Mouse (Mus musculus): ENCODE data around the gene Phactr4. TPM values are rescaled to one million over a fixed set of nuclear protein-coding genes. Genes with fewer than 3 reads are reported as not detected.
A peak's percentile ranks its signal among the peaks of the same experiment; 100 is the strongest.

Gene Phactr4
- total and polyA plus RNA-seq, 3 experiments = 0.95 to 9.6 (median 1.4) TPM

GRCm38 (mm10) chr4:132329115-132329834 is 93.0 kb downstream of the Phactr4 start, which contains the start of gene Trnau1ap (continued):
- TF ChIP-seq GABPA (IDR thresholded peaks at IDR 0.05; ENCODE audit: insufficient replicate concordance, low read depth, low read length) = no peak
- TF ChIP-seq USF2 (conservative IDR thresholded peaks at IDR 0.05; ENCODE audit: low read depth, low read length) = no peak
- no peak for TF ChIP-seq MAFK (IDR thresholded peaks at IDR 0.05; ENCODE audit: insufficient replicate concordance, low read length)
- TF ChIP-seq IRF4 (IDR thresholded peaks at IDR 0.05; ENCODE audit: low read depth, low read length) = peak; percentile 61
- peak; percentile 87 for TF ChIP-seq MAX (IDR thresholded peaks at IDR 0.05; ENCODE audit: low read length)
- TF ChIP-seq PAX5 (IDR thresholded peaks at IDR 0.05; ENCODE audit: low read length) = no peak
- TF ChIP-seq SIN3A (IDR thresholded peaks at IDR 0.05; ENCODE audit: low read length) = peak; percentile 95
- no peak for TF ChIP-seq JUN (IDR thresholded peaks at IDR 0.05; ENCODE audit: insufficient read depth, low read depth, low read length)

- peaks cover 37 to 60% of the 10 kb centered on the region in 2 experiments for H3K36me3 ChIP-seq (replicated peaks in 1 of 2; ENCODE audit: control insufficient read depth in 1 of 2, insufficient read depth in 1 of 2, low read length in 1 of 2)
- peak overlapping the region; percentile 62 to 82 (median 78) for H3K4me3 ChIP-seq (replicated peaks in 1 of 3; ENCODE audit: low read depth in 2 of 3, low read length in 2 of 3, poor library complexity in 1 of 3)
- dilution Hi-C loops (cut with MboI; ENCODE audit: extremely low pct_ligation_motif_present, extremely low pct_unique_long_range_greater_than_20kb, low sequenced_read_pairs) = no loop called here
- H3K9ac ChIP-seq (ENCODE audit: insufficient read depth, low read depth) = peak overlapping the region; percentile 71
- H3K27me3 ChIP-seq (replicated peaks) = no peaks in the 10 kb centered on the region
- no peak overlapping the region for H3K27ac ChIP-seq (ENCODE audit: insufficient read depth, low read depth)
- peak; percentile 53; the same call in 1 of the 2 replicates for TF ChIP-seq MAX (IDR thresholded peaks at IDR 0.05; ENCODE audit: low read length)
- peak; percentile 46 for TF ChIP-seq HCFC1 (IDR thresholded peaks at IDR 0.05; ENCODE audit: low read depth, low read length)
- TF ChIP-seq BHLHE40 (IDR thresholded peaks at IDR 0.05; ENCODE audit: low read depth, low read length) = no peak
- no peak for TF ChIP-seq ETS1 (conservative IDR thresholded peaks at IDR 0.05; ENCODE audit: low read depth, low read length)
- no peak for TF ChIP-seq MXI1 (IDR thresholded peaks at IDR 0.05; ENCODE audit: low read depth, low read length)
- in situ Hi-C loops (cut with MboI; ENCODE audit: low pct_ligation_motif_present, low pct_unique_long_range_greater_than_20kb, low sequenced_read_pairs) = no loop called here
- DNase-seq (ENCODE audit: extremely low read depth) = no peak
- peak overlapping the region; percentile 98 for H3K4me2 ChIP-seq (ENCODE audit: insufficient read depth, low read depth, poor library complexity, severe bottlenecking)
- no peaks in the 10 kb centered on the region for H3K9me3 ChIP-seq (replicated peaks; ENCODE audit: low read length)
- H3K4me1 ChIP-seq (ENCODE audit: control insufficient read depth in 1 of 2, insufficient read depth in 2 of 2) = peaks cover 0 to 7% of the 10 kb centered on the region in 2 experiments; a peak in 2 of 4 replicates
- peaks cover 7% of the 10 kb centered on the region for H3K79me2 ChIP-seq (replicated peaks; ENCODE audit: control insufficient read depth, extremely low read depth, insufficient read depth, poor library complexity, severe bottlenecking)
Measured at GRCm38 (mm10) chr4:132328391-132328982, 93.8 kb downstream of the Phactr4 start.

DNA sequence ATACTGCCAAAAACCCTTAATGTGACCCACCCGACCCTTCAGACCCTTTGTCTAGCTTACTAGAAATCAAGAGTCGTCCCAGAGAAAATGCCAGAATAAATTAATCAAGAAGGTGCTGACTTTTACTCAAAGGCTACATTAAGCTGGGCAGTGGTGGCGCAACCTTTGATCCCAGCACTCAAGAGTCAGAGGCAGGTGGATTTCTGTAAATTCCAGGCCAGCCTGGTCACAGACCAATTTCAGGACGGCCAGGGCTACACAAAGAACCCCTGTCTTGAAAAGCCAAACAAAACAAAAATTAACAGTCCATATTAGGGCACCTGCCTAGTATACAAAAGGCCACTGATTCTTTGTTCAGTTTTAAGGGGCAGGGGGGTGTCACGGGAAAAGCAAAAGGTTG is 95.8 kb downstream of the Phactr4 start:
- dilution Hi-C loops (cut with MboI; ENCODE audit: extremely low pct_ligation_motif_present, extremely low pct_unique_long_range_greater_than_20kb, low sequenced_read_pairs) (no loop called here), in situ Hi-C loops (cut with MboI; ENCODE audit: low pct_ligation_motif_present, low pct_unique_long_range_greater_than_20kb, low sequenced_read_pairs) (no loop called here)
- Histone ChIP-seq H3K27ac (ENCODE audit: insufficient read depth, low read depth) (no peak overlapping the region), H3K4me2 (ENCODE audit: insufficient read depth, low read depth, poor library complexity, severe bottlenecking) (no peak overlapping the region), H3K79me2 (replicated peaks; ENCODE audit: control insufficient read depth, extremely low read depth, insufficient read depth, poor library complexity, severe bottlenecking) (peaks cover 7% of the 10 kb centered on the region), H3K9me3 (replicated peaks; ENCODE audit: low read length) (no peaks in the 10 kb centered on the region), H3K27me3 (replicated peaks) (no peaks in the 10 kb centered on the region), H3K9ac (ENCODE audit: insufficient read depth, low read depth) (no peak overlapping the region), H3K4me1 (ENCODE audit: control insufficient read depth in 1 of 2, insufficient read depth in 2 of 2) (peaks cover 0 to 7% of the 10 kb centered on the region in 2 experiments; a peak in 2 of 4 replicates), H3K4me3 (replicated peaks in 1 of 3; ENCODE audit: low read depth in 2 of 3, low read length in 2 of 3, poor library complexity in 1 of 3) (no peak overlapping the region), H3K36me3 (replicated peaks in 1 of 2; ENCODE audit: control insufficient read depth in 1 of 2, insufficient read depth in 1 of 2, low read length in 1 of 2) (peaks cover 33 to 57% of the 10 kb centered on the region in 2 experiments)
- TF ChIP-seq ZC3H11A (IDR thresholded peaks at IDR 0.05; ENCODE audit: low read depth, low read length) (no peak), ZMIZ1 (IDR thresholded peaks at IDR 0.05; ENCODE audit: low read depth, low read length) (no peak), ELF1 (IDR thresholded peaks at IDR 0.05; ENCODE audit: low read depth, low read length) (no peak), PAX5 (IDR thresholded peaks at IDR 0.05; ENCODE audit: low read length) (no peak), POLR2AphosphoS2 (IDR thresholded peaks at IDR 0.05; ENCODE audit: low read depth, low read length) (no peak), CHD1 (IDR thresholded peaks at IDR 0.05; ENCODE audit: low read depth, low read length) (no peak), NRF1 (IDR thresholded peaks at IDR 0.05; ENCODE audit: low read depth, low read length) (no peak), MEF2A (IDR thresholded peaks at IDR 0.05; ENCODE audit: borderline replicate concordance, low read depth, low read length) (no peak), IRF4 (IDR thresholded peaks at IDR 0.05; ENCODE audit: low read depth, low read length) (no peak), RCOR1 (conservative IDR thresholded peaks at IDR 0.05; ENCODE audit: low read depth, low read length) (no peak), EP300 (IDR thresholded peaks at IDR 0.05; ENCODE audit: low read length) (no peak), MYC (IDR thresholded peaks at IDR 0.05; ENCODE audit: low read depth, low read length) (no peak), TBP (conservative IDR thresholded peaks at IDR 0.05; ENCODE audit: low read depth, low read length) (no peak), HCFC1 (IDR thresholded peaks at IDR 0.05; ENCODE audit: low read depth, low read length) (no peak)
- no peak for DNase-seq (ENCODE audit: extremely low read depth)
